Mouse (Mus musculus) Muller cell, postnatal 12 days (primary cell): ENCODE data around the gene Ncoa7.
"Not testable (repeated sequence)": the region's sequence is repeated elsewhere in the genome, so short reads cannot be mapped to it uniquely, and the experiment has no call there.

ENCODE experiments used
- DNase-seq: peaks from one replicate; pipeline ENCODE4 v3.0.0-alpha.2; 2015; ENCODE audit errors: inconsistent ontology term

The Ncoa7 gene

DNA sequence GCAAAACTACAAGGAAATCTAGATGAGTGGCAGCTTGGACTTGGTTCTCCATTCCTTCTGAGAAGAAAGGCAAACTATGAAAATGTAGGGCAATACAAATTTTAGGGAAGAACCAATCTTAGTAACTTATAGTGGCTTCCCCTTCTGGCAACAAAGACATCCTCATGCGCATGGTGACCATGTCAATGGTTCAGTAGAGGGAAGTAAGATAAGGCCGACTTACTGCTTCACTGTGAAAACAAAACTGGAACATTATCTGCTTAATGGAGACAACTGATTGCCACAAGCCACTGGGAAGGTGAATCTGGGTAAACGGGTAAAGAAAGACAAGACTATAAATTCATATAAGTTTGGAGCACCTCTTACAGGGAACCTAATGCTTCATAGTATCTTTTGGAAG, 128.3 kb downstream of the Ncoa7 start:
- no peak for DNase-seq

DNA sequence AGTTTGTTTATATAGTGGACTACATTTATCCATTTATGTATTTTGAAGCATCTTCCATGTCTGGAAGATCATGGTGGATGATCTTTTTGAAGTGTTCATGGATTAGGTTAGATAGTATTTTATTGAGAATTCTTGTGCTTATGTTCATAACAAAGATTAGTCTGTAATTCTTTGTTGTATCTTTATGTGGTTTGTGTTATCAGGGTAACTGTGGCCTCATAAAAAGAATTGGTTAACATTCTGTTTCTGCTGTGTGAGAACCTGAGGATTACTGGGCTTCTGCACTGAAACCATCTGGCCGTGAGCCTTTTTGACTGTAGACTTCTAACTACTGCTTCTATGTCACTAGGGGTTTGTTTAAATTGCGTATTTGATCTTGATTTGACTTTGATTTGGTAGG, 136.5 kb downstream of the Ncoa7 start:
- DNase-seq, result no peak

DNA sequence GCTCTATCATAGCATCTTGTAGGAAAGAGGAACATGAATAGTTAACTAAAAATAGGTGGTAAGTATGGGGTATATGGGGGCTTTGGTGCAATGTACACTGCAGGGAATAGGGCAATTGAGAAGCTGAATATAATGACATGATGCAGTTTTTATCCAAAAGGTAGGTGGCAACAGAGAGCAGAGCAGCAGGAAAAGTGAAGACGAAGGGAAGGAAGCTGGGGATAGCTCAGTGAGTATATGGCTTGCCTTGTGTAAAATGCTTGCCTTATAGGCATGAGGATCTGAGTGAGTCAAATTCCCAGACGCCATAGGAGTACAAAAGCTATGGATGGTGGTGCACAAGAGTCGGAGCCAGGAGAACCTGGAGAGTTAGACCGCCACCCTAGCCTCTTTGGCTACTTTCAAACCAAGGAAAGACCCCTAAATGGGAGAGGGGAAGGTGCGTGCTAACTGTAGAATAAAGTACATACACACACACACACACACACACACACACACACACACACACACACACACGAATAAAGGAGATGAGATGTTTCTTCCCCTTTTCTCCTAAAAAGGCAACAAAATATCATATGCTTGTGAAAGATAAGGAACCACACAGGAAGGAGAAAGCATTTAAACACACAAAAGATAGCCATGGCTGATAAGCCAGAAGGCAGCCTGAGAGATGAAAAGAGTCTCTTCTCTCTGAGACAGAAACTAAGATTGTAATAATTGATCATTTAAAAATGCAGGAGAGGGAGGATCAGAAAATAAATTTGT, 142.4 kb downstream of the Ncoa7 start:
- DNase-seq, result no peak

DNA sequence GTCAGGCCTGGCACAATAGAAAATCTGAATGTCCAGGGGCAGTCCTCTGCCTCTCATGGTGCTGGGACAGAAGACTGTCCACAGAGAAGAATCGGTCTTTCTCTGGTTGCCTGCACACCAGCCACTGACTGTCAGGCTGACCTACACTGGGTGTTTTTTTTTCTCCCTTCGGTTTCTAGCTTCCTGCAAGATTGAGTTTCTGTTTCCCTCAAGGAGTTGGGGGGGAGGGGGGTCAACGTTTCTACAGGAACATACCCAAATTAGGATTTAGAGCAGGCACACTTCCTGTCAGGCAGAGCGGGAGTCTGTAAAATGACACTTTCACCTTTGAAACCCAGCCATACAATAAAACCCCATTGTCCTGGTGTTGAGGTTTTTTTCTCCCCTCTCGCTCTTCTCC, 147.5 kb downstream of the Ncoa7 start:
- peak; percentile 41 for DNase-seq

DNA sequence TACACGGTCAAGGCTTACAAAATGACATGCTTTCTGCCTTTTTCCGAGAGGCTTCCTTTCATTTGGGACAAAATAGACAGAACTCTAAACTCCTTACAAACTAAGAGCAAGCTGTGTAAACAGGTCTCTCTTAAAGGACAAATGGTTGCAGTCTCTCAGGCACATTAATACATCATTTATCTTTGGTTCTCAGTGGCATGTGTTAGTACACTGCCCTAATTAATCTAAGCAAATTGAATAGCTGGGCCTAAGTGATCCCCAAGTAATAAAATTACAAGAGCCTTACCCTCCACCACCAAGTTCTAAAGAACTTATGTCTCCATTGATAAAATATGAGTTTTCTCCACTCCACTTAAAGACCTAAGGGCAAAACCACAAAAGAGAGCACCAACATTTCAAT, 155.4 kb downstream of the Ncoa7 start:
- no peak for DNase-seq

DNA sequence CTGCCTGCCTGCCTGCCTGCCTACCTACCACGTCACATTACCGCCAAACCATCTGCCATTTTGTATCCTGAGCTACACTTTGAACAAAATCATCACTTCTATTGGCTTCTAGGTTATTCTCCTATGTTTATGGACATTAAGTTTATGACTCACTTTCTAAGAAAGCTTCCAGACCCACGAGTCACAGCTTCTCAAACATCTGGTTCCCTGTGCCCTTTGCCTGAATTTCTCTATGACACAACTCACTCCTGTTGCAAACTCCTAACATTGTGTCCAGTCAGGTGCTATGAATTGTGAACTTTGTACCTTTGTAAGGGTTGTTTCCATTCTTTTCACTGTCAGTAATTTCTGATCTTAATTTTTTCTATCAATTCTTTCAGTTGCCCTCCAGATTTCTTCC, 164.9 kb downstream of the Ncoa7 start:
- DNase-seq, result no peak

DNA sequence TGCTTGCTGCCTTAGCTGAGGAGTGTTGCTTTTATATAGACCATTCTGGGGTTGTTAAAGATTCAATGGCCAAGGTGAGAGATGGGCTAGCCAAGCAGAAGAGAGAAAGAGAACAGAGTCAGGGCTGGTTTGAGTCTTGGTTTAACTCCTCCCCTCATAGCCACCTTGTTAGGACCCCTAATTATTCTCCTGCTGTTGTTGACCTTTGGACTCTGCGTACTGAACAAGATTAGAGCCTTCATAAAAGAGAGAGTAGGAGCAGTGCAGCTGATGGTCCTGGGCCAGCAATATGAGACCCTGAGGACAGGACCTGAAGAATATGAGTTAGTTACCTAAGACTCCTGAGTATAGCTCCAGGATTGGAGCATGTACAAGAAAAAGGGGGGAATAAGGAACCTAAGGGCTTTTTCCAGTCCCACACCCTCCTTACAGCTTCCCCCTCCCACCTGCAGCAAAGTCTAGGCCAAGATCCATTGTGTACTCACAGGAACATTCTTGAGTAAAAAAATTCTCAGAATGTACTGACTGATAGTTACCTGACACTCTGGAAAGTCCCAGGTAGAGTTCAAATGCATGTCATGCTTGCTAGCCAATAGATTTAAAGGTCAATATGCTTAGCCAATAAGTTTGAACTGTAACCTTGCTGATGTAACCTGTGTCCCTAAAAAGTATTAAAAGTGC, 166.5 kb downstream of the Ncoa7 start:
- DNase-seq, result not testable (repeated sequence)

DNA sequence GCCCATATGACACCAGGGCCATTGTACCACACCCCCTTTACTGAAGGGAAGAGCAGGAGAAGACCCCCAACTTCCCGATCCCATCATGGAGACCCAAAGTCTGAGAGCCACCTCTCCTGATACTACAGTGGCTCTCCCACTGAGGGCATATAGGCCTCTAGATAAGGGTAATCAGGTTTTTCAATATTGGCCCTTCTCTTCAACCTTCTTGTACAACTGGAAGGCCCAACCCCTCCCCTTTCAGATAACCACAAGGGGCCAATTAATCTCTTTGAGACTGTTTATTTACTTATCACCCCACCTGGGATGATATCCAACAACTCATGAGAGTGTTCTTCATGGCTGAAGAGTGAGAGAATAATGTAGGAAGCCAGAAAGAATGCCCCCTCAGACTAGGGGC, 170.4 kb downstream of the Ncoa7 start:
- DNase-seq, result no peak

DNA sequence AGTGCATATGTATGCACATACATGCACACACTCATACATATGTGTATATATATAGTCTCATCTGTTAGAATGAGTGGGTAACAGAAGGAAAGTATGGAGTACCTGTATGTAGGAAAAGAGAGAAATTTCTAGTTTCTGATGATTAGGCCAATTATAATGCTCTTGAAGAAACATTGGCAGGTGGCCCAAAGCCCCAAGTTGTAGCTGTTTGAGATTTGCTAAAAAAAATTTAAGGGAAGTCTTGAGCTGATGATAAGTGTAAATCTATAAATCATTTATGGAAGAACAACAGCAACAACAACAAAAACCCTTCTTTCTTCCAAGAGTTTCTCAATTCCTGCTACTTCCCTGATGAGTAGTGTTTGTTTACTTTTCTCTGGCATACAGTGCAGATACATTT, 173.1 kb downstream of the Ncoa7 start:
- DNase-seq, result no peak

DNA sequence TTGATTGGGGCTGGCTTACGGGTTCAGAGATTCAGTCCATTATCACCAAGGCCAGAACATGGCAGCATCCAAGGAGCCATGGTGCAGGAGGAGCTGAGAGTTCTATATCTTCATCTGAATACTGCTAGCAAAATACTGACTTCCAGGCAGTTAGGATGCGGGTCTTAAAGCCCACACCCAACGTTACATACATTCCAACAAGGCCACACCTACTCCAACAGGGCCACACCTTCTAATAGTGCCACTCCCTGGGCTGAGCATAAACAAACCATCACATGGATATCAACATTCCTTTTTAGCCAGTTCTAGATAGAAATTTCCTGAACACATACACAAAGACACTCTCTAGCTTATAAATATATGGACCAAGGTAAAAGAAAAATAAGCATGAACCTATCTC, 173.6 kb downstream of the Ncoa7 start, which contains the start of gene Hint3:
Hint3 (minus strand) TSS at position 120 of the 400 bp plus-strand sequence.
- no peak for DNase-seq

DNA sequence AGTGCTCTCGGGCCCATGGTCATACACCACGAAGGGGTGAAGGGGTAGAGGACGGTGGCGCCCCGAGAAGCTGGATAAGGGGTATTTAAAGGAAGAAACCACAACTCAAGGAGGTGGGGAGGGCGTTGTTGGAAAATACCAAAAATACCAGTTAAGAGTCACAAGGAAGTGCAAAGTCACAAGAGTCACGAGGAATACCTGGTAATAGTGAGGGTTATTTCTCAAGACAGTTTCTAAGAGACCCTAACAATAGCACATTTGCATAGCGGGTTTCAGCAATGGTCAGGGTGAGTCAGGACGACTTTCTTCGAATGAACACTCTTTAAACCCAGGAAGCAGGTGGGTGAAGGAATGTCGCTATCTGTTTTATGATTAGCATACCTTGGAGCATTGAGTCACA, 174.7 kb downstream of the Ncoa7 start:
- DNase-seq, result not testable (repeated sequence)

DNA sequence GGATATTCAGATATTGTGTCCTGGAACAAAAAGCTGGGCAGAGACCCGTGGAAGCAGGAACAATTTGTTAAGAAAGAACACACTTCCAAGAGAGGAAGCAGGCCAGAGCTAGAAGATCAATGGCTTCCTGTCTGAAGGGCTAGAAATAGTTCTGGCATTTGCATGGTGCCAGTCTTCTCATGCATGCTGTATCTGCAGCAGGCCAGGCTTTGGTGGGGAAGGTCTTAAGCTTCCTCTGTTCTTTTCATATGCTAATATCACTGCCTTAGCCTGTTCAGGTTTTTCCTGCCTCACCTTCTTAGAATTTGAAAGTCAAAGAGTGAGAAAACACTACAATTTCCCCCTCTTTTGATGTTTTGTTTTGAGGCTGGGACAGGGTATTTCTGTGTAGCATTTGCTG, 175.6 kb downstream of the Ncoa7 start:
- DNase-seq, result no peak

DNA sequence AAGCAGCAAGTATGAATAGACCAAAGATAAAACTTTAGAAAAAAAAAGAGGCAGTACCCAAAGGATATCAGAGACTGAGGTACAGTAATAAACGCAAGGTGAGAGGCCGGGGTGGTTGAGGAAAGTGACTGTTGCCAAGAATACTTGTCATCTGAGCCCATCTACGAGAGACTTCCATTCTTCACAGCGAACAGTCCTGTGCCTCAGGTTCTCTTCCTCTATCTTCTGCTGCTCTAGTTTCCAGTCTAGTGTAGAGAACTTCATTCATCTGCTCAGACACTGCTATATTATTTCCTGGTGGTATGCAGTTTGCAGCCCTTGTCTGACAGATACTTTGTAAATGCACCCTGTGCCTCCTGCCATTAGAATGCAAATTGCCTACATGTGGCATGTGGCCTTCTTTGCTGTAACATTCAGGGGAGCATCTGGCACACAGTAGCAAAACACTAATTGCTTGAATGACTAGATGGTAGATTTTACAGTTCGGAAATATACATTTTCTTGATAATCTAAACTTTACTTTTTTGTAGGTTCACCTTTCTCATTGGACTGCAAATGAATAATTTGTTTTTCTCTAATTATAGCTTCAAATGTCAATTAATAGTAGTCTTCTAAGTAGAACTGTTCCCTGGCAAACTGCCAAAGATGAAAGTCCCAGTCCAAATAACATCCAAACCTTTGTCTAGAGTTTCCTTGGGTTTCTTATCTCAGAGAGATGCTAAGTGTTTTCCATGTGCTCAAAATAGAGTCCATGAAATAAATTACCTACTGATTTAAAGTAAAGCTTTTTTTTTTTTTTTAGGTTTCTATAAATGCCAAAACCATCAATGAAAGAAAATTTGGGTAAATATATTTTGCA, 178.7 kb downstream of the Ncoa7 start:
- no peak for DNase-seq

DNA sequence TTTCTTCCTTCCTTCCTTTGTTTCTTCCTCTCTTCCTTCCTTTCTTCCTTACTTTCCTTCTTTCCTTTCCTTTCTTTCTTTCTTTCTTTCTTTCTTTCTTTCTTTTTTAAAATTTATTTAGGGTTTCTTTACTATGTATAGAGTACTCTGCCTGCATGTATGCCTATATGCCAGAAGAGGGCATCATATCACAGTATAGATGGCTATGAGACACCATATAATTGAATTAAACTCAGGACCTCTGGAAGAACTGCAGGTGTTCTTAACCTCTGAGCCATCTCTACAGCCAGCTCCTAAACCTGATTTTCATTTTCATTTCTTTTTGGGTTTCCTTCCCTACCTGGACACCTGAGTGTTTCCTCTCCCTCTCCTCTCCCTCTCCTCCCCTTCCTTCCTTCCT, 180.2 kb downstream of the Ncoa7 start:
- DNase-seq, result peak; percentile 12

DNA sequence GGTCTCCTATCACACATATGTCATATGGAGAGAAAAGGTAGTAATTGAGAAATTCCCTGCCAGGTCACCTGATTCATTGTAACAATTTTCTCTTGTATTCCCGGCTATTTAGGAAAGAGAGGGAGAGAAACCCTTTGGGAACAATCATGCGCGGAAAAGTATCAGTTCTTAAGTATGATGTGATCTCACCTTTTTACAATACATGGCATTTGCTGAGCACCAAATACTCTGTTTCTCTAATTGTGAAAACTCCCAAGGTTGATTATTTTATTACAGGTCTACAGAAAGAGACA, 184.3 kb downstream of the Ncoa7 start:
- DNase-seq, result no peak

DNA sequence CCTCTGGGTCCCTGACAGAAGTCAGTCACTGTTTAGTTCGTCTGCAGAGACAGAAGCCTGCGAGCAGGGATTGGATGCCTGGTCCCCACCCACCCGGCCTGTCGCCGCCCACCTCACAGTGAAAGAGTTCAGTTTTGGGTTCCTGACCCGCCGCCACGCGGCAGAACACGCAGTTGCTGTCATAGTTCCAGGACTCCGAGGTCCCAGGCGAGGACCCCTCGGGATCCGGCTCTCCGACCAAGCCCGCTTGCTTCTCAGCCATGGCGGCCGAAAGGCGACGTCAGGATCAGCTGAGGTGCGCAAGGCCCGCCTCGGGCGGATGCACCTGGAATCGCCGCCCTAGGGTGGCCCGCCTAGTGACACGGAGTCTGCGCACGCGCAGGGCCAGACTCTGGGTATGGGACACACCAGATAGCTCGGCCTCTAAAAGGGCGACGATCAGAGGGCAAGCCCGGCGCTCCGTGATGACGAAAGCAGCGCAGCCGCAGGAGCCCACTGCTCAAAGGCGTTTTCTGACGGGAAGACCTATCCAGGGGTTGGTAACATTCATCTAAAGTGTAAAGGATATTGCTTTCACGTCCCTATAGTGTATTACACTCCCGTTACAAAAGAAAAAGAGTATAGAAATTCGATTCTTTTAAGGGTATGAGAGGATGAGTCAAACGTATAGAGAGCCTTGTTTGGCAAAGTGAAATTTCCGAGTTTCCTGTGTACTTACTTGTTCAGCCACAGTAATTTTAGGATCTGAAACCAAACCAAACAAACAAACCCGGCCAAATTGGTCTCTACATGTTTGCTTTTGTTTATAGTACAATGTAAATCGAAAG, 184.8 kb downstream of the Ncoa7 start:
- peak; percentile 98 for DNase-seq

DNA sequence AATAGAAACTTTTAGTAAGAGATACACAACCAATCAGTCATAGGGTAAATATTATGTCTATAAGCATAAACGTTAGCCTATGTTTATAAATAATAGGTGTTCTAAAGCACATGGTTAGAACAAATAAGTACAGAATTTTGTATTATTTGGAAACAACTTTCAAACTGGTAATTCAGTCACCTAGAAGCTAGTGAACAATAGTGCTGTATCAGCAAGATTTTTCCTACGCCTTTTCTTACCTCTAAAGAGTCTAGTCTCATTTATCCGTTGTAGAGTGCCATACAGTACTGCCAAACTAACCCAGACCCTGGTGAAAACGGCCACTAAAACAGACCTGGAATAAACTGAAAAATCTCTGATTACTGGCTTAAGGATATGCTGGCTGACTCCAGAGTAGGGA, 190.1 kb downstream of the Ncoa7 start:
- no peak for DNase-seq

DNA sequence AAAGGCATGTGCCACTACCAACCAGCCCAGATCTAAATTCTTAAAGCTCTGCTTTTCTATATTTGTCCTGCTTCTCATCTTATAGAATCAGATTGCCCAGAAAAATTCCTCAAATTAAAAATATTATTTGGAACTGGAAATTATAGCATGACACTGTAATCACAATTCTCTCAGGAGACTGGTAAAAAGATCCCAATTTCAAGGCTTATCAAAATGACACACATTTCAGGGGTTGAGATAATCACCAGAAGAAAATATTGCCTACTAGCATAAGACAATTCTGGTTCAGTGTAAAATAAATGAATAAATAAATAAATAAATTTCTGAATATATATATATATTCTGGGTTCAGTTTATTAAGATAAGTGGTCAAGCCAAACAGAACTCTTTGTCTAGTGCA, 193.5 kb downstream of the Ncoa7 start:
- DNase-seq, result no peak

DNA sequence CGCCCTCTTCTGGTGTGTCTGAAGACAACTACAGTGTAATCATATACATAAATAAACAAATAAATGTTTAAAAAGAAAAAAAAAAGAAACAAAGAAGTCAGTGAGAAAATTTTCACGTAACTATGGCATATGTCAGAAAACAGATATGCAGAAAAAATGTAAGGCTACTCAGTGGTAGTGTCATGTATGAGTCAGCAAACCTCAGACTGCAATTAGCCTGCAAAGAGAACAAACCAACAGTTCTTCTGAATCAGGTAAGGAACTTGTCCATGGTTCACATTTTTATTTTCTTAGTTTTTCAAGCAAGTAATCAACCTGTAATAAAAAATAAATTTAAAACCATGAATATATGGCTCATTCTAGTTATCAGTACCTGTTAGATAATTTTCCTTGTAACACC, 195.0 kb downstream of the Ncoa7 start:
- no peak for DNase-seq

DNA sequence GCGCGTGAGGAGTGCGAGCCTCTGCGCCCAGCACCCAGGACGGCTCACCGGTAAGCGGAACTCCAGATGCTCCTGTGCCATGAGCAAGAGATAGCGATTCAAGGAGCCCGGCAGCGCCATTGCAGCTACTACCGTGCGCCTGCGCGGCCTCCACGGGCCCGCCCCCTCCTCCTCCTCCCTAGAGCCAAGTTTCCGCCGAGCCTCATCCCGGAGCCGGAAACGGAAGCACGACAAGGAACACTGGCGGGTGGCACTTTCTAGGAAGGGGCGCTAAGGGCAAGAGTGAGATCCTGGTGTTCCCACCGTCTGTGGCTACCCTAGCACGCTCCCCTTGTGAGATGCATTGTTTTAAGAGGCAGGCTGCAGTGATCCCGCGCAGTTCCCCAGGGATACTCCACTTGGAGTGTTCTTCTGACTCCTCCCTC, 202.6 kb downstream of the Ncoa7 start, which contains the start of gene Trmt11:
Trmt11 (minus strand) TSS at position 208 of the 425 bp plus-strand sequence.
- peak; percentile 89 for DNase-seq

DNA sequence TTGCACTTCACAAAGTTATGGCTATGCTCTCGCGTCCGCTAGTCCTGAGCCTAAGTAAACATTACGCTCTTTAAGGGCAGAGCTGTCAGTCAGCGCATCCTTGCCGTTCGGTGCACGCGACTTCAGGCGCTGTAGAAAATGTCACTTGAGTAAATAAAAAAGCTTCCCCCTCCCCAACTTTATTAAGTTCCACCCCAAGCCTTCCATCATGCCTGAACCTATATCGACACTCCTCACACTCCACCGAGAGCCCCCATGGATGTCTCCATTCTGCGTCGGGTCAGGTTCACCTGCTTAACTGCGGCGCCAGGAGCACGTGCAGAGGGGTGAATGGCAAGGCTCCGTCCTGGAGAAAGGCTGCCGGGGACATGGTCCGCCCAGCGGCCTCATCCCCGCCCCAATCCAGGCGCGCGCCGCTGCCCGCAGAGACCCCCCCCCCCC, 203.0 kb downstream of the Ncoa7 start:
- DNase-seq, result no peak

DNA sequence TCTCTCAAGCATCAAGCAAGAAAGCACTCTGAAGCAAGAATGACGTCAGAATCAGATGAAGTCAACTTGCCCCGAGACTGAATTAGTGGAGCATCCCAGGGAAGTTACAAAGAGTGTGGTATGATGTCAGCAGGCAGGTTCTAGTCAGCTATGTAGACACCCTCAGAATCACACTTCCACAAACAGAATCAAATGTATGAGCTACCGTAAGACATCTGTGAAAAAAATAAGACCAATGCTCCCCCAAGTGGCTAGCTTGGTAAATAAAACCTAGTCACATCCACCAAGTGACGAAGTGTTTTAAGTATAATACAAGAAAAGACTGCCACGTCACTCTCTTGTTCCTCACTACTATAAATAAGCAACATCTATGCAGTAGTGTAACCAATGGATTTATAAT, 216.1 kb downstream of the Ncoa7 start:
- DNase-seq, result no peak
